Mouse (Mus musculus): ENCODE data around the gene Rnase12.

Rnase12 gene

DNA sequence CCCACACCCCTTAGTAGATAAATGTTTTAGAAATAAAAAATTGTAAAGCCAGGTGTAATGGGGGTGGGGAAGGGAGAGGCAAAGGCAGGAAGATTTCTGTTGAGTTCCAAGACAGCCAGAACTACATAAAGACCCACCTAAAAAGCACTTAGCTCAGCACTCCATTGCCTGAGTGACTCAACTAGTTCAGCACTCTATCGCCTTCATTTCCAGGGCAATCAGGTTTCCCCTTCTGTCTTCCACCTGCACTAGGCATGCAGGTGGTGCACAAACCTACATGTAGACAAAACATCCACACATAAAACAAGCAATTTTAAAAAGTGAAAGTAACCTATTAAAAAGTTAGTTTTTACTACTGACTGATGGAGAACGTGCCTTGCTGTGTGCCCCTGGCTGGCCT is 27.6 kb upstream of the Rnase12 start:
- DNase-seq (ENCODE audit: low spot score in 2 of 2), result no peak

DNA sequence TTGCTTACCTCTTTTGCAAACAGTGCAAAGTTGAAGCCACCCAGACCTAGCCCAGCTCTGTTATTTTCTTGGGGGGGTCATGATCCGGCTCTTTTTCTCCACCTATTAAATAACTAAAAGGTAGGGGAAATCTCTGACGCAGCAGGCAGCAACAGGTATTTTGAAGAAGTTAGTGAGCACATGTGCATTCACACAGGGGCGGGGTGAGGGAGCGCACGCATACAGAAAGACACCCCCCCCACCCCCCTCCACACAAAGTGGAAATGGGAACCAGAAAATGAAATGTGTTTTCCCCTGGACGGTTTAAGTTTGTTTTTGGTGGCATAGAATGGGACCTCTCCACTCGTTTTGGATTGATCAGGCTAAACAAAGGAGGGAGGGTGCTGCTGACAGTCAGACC is 26.3 kb upstream of the Rnase12 start:
- DNase-seq (ENCODE audit: low spot score in 2 of 2), result peak in 1 of 2 experiments; percentile 30

DNA sequence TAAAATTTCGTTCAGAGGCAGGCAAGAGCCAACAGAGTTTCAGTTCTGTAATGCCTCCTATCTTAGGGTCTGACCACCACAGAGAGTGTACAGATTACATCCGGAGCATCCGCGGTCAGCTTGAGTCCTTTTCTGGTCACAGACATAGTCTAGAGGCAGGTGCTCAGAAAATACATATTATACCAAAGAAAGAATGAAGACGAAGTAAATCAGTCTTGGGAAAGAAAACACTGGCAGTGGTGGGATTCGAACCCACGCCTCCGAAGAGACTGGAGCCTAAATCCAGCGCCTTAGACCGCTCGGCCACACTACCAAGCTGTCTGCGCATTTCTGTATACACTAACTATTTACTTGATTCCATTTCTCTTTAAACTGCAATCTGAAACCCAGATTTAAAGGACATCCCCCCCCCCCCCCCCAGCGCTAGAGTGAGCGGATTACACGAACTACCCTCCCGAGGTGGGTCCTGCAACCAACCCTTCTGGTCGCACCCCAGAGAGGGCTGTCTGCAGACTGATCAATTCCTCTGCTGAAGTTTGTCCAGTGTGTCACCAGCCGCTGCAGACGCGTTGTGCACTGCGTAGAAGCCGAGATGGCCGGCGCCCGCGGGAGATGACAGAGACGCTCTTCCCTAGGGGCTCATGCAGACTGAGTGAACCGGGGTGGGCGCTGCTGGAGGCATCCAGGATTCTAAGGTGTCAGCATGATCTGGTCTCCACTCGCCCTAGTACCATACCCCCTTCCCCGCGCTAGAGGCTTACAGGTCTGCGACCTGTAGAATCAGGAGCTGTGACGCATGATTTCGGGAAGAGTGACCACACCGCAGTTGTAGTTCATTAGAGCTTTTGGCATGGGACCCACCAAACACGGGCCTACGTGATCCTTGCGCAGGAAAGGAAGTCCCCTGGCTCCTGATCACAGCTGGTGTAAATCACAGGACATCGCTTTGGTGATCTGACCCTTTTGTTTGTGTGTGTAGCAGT is 25.4 kb upstream of the Rnase12 start:
- peak in 1 of 2 experiments; percentile 68 for DNase-seq (ENCODE audit: low spot score in 2 of 2)

DNA sequence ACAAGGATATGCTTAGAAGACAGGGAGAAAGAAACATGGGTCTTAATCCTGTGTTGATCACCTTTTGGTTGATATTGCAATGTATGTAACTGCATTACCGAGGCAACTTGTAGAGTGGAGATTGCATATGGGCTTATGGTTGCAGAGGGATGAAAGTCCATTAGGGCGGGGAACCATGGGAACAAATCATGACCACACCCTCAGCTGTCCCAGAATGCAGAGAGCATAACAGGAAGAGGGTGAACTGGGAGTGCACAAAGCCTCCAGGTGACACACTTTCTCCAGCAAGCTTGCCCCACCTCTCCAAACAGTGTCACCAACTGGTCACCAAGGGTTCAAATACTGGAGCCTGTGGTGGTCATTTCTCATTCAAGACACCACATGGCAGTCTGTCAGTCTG is 23.6 kb upstream of the Rnase12 start:
- DNase-seq (ENCODE audit: low spot score in 2 of 2), result no peak

DNA sequence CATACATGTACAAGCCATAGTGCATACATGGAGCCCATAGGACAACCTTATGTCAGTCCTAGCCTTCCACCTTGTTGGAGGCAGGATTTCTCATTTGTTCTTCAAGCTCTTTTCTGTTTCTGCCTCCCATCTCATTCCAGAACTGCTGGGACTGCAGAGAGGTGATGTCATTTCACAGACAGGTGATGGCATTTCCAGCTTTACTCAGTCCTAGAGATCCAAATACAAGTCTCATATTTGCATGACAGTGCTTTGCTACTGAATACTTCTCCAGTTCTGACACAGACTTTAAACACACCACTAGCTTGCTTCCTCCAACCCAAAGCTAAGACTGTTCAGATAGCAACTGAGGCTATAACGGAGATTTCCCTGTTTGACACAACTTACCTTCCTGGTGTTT is 21.7 kb upstream of the Rnase12 start:
- no peak for DNase-seq (ENCODE audit: low spot score in 2 of 2)

DNA sequence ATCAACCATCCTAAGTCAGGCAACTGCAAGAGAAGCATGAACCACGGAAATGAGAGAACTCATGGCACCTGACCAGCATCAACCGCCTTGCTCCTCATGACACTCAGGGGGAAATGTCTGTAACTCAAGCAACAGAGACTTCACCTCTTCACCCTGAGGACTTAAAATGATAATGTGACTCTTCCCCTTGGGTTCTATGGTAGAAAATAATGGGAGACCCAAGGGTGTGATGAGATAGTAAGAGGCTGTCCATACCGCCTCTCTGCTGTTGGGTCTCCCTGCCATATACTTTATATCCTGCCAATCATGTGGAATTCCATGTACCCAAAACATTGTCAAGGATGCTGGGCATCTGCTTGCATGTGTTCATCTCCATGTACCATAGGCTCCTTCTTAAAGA is 16.9 kb upstream of the Rnase12 start, which contains the start of gene Olfr750:
TSS of gene Olfr750 (minus strand) at position 101 of the 400 bp plus-strand sequence.
- no peak for DNase-seq (ENCODE audit: low spot score in 2 of 2)

DNA sequence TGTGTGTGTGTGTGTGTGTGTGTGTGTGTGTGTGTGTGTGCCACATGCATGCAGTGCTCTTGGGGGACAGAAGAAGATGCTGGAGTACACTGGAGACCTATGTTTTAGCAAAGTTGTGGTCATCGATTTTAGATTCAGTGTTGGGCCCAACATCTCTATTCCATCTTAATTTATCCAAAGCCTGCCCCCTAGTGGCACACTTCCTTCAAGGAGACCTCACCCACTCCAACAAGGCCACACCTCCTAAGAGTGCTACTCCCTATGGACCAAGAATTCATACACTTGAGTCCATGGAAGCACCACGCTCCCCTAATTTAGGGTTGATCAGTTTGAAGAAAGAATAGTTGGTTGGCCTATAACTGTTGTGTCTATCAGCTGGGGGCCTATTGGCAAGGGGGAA is 12.2 kb upstream of the Rnase12 start:
- DNase-seq (ENCODE audit: low spot score in 2 of 2), result peak; percentile 53 to 83

DNA sequence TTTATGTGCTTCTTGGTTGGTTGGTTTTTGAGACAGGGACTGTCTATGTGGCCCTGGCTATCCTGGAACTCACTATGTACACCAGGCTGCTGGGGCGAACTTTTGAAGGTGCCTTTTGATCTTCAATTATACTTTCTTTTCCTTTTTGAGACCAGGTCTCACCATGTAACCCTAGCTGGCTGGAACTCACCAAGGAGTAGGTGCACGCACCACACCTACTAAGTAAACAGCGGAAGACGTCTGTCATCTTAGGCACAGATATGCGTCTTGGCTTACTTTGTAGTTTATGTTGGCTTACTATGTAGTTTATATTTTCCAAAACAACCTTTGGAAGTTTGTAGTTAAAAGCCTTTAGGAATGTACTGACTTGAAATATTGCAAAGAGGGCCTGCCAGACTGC is 11.5 kb upstream of the Rnase12 start:
- DNase-seq (ENCODE audit: low spot score in 2 of 2), result no peak

DNA sequence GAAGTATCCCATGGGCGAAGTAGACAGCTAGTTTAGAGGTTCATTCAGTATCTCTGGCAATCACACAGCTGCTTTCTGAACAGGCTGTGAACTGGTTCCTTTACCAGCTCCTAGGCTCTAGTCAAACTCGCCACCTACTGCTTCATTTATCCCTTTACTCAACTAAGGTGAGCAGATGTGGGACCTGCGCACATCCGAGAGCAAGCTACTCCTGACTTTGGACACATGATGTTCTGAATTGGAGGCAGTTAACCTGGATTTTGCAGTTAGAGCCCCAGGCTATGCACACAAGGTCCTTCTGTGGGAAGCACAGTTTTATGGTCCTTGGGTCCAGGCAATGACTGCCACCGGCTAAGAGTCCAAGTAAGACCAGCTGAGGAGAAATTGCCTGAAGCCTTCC is 3.3 kb upstream of the Rnase12 start:
- DNase-seq (ENCODE audit: low spot score in 2 of 2), result no peak

DNA sequence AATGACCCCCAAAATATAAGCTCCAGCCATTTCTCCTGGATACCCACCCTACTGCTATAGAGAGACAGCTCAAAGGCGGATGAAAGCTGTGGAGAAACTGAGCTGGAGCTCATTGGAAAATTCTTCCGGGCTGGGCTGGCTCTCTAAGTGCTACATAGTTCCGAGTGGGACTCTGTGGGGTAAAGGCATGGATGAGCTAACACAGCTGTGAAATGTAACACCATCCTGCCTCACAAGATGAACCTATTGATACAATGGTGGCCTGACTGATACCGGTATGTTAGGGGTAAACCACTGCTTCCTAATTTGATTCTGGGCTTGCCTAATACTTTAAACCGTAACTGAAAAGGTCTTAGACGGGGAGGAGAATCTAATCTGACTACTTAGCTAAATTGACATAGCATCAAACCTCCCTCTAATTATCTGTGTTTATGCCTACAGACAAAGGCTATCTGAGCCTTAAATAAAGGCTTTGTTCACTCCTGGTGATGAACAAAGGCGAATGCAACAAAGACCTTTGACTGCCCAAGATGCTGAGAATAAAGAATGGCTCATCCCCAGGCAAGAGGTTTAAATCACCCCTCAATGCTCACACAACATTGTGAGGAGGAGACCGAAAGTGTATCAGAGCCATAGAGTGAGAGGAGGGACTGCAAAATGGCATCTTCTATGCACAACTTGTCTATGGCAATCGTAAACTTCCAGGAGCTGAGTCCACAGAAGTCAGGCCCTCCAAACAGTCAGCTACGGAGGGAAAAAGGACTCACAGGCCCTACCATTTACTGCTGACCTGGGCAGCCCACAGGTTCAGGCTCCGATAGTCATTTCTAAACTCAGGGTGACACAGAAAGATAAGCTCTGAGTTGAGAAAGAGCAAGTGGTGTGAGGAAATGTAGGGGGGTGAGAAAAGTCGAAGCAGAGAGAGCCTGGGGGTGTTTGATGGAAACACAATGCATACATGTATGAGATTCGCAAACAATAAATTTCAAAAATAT is 2.9 kb downstream of the Rnase12 start:
- DNase-seq (ENCODE audit: low spot score in 2 of 2), result no peak

DNA sequence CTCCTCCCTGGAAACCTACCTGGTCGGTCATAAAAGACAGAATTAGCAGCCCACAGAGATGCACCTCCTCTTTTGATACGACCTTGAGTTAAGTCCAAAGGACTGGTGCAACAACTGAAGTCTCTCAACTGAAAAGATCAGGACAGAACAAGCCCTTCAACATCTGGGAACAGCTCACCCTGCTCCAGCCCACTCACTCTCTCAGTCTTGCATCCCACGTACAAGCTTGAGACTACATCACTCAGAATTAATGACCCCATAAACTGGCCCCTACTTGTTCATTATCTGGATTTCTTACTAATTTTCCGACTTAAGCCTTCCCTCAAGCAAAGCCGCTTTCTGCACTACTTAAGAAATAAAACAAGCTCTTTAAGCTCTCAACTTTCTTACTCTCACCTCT is 4.3 kb downstream of the Rnase12 start:
- no peak for DNase-seq (ENCODE audit: low spot score in 2 of 2)

DNA sequence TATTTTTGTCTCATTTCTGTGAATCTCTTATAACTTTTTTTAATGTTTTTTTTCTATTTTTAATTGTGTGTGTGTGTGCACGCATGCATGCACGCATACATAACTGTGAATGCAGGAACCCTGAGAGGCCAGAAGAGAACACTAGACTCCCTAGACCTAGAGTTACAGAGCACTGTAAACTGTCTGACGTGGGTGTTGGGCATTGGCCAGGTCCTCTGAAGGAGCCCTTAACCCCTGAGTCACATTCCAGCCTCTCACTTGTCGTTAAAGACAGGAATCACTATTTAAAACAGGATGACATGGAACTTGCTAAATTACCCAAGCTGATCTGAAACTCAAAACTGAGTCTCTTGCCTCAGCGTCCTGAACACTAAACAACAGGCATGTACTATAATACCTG is 5.5 kb downstream of the Rnase12 start:
- no peak for DNase-seq (ENCODE audit: low spot score in 2 of 2)

DNA sequence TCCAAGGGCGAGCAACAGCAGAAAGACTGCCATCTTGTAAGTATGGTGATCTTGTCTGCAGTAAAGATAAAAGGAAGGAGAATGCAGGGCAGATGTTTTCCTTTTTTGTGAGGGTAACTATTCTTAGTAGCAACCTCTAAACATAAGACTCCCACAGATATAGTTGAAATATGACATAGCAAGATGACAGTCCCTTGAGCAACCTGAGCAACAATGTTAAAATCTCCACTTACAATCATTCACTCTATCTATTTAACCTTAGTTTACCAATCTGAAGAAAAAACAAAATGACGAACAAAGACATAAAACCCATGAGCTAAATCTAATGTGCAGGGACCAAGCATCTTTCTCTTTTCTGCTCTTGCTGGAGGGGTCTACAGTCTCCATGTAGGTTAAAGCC is 7.4 kb downstream of the Rnase12 start, which contains the start of gene Rnase11:
TSS of gene Rnase11 (minus strand) at position 101 of the 400 bp plus-strand sequence.
- no peak for DNase-seq (ENCODE audit: low spot score in 2 of 2)

DNA sequence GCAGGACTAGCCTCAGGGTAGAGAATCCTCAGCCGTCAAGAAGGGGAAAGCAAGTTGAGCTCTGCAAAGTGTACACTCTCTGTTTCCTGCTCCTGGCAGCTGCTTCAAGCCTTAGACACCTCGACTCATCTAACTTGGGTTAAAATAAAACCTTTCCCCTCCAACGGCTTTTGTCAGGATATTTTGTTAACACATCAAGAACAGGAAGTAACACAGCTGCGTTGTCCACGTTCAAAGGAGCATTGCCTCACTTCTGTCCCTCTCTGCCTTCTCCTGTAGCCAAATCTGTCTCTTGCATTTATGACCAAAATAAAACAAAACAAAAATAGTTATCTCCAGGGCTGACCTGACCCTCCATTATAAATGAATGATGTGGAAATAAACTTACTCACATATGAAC is 9.6 kb downstream of the Rnase12 start:
- no peak for DNase-seq (ENCODE audit: low spot score in 2 of 2)

DNA sequence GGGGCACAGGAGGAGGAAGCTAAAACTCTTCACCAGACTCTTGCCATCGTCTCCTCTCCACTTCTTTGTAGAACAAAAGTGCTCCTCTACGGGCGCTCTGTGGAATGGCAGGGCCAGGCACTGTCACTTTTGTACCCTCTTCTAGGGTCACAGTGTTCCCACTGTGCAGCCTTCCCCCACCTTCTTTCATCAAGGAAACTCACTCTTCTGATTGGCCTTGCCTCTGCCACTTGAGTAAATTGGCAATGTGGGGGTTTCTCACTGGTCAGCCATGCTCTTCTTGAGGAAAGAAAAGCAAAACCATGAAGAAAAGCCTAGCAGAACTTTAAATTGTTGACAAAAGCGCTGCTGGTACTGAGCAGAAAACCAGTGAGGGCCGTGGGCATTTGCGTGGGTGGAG is 15.7 kb downstream of the Rnase12 start, which contains the start of gene Rnase9:
TSS of gene Rnase9 (minus strand) at position 101 of the 400 bp plus-strand sequence.
- DNase-seq (ENCODE audit: low spot score in 2 of 2), result no peak

DNA sequence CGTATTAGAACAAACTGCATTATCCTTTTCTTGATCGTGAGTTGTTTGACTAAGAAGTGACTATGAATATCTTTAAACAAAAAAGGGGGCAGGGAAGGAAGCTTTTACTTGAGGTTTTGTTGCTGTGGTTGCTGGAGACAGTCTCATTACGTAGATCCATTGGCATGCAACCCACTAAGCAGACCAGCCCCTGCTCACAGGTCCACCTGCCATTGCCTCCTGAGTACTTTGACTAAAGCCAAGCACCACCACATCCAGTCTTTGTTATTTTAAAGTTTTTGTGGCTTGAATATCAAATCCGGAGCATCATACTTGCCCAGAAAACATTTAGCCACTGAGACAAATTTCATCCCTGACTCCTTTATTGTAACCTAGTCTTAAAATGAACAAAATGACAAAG is 21.2 kb downstream of the Rnase12 start:
- no peak for DNase-seq (ENCODE audit: low spot score in 2 of 2)

DNA sequence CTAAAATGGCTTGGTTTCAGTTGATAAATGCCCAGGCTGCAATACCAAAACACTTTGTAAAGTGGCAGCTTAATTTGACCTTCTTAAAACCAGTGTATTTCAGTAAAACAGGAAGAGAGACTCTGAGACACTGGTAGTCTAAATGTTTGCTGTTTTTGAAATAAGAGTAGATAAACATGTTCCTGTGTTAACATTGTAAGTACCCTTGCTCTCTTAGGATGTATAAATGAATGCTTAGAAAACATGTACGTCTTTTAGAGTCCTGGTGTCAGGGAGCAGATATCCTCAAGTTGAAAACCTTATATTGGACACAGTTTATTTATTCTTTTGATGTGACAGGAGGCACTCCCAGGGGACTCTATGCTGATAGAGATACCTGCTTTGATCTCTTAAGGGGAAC is 22.3 kb downstream of the Rnase12 start:
- no peak for DNase-seq (ENCODE audit: low spot score in 2 of 2)

DNA sequence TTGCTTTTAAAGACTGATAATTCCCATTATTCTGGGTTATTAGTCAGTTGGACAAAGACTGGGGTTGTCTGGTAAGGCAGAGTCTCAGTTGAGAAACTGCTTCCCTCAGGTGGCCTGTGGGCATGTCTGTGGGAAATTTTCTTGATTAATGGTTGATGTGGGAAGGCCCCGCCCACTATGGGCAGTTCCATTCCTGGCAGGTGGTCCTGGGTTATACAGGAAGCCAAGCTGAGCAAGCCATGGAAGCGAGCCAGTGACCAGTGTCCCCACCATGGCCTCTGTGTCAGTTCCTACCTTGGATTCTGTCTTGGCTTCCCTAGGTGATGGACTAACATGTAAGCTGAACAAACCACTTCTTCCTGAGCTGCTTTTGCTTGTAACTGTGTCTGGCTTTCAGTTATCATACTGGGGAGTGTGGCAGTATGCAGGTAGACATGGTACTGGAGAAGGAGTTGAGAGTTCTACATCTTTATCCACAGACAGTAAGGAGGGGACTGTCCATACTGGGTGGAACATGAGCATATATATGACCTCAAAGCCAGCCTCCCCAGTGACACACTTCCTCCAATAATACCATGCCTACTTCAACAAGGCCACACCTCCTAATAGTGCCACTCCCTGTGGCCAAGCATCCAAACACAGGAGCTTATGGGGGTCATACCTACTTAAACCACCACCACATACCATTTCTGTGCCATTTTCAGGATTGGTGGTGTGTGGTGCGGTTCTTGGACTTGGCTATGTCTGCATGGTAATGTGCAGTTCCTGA is 29.9 kb downstream of the Rnase12 start:
- no peak for DNase-seq (ENCODE audit: low spot score in 2 of 2)

DNA sequence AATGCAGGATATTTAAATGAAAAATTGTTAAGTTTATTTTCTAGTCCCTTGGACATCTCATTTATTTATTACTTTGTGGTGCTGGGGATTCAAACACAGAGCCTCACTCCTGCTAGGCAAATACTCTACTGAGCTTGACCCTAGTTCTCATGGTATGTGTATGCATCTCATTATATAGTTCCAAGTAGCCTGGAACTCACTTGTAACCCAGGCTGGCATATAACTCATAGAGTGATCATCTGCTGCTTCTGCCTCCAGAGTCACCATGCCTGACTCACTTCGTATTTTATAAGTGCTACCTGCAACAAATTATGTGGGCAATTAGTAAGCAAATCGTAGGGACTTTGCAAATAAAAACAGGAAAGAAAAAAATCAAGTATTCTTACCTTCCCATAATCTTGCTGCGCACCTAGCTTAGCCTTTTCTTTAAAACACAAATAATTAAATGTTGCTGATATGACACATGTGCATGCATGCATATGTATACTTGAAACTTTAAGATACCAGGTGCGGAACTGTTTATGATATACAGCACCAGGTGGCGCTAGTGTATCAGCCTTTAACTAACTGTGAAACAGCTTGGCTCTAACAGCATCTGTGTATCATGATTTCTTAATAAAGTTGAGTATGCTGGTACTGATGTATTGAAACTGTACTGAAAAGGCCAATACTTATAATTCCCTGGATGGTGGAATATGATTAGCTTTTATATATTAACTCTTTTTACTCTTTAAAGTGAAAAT is 30.9 kb downstream of the Rnase12 start:
- DNase-seq (ENCODE audit: low spot score in 2 of 2), result peak; percentile 50 to 75

DNA sequence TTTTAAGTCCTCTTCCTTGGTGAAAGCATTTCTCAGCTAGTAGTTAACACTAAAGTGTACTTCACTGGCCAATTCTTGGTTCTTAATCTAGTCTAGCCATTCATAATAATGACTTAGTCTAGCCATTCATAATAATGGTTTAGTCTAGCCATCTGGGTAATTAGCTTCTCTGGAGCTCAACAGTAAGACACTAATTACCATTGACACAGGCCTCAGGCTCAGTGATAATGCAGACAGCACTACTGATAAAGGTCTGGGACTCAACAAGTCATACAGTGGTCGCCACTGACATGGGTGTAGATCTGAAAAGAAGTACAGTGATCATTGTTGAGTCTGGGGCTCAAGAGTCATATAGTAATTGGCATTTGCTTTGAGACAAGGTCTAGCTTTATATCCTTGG is 32.6 kb downstream of the Rnase12 start:
- no peak for DNase-seq (ENCODE audit: low spot score in 2 of 2)

DNA sequence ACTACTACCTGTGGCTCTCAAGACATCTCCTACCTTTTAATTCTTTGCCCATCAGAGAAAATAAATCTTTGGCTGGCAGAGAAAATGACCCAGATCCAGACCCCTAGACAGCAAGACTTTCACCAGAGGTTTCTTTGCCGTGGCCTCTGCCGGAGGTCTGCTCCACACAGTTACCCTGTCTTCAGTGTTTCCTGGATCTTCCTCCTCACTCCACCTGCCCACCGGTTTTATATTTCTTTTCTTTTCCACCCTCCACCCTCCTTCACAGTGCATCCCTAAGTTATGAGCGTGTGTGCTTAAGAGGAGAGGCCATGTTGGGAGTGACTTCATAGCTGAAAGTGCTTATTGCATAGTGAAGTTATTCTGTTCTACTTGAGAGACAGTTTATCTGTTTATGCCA is 34.0 kb downstream of the Rnase12 start:
- DNase-seq (ENCODE audit: low spot score in 2 of 2), result no peak
